ENCODE assay signal across 8 mouse cellular contexts in the genomic region with DNA sequence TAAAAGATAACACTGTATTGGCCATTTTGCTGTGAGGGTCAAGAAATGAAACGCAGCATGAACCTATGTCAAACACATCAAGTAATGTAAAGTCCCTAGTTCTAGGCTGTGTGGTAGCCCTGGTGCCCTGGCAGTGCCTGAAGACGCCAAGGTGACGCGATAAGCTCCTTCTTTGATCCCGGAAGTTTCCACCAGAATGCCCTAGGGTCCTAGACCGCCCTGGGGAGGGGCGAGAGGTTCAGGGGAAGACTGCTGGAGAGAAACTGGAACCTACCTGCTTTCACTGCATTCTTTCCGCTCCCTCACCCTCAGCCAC.
DNase-seq lines count a peak whose midpoint lies in the region; ATAC-seq and TF ChIP-seq lines count a peak whose summit lies in the region.

No protein-coding gene starts in this region.

- TF ChIP-seq CTCF in left cerebral cortex, adult 2 months (IDR thresholded peaks at IDR 0.05) = no peak

- intact Hi-C loops in left cerebral cortex, adult 2 months (cut with DNase I) = loop anchor here (1.0 to 2.0 kb wide), 2 partner anchors 40 to 128 kb away; no protein-coding TSS in a partner anchor
- intact Hi-C loops in left cerebral cortex, postnatal 25 days (cut with DNase I) = loop anchor here (1.0 kb wide), 1 partner anchor 128 kb away; no protein-coding TSS in a partner anchor

- 4% methylated on average over 8 of the region's 8 CpGs for WGBS in embryonic facial prominence, embryonic 12.5 days
- 4% methylated on average over 8 of the region's 8 CpGs for WGBS in hindbrain, embryonic 15.5 days
- WGBS in midbrain, embryonic 15.5 days = 4% methylated on average over 8 of the region's 8 CpGs

- H3K36me3 ChIP-seq in embryonic facial prominence, embryonic 12.5 days = no peaks in the 10 kb centered on the region
- H3K36me3 ChIP-seq in hindbrain, embryonic 15.5 days = no peaks in the 10 kb centered on the region
- H3K36me3 ChIP-seq in midbrain, embryonic 15.5 days (replicated peaks) = no peaks in the 10 kb centered on the region

- no peaks in the 10 kb centered on the region for H3K9me3 ChIP-seq in embryonic facial prominence, embryonic 12.5 days
- H3K9me3 ChIP-seq in hindbrain, embryonic 15.5 days = no peaks in the 10 kb centered on the region
- H3K9me3 ChIP-seq in midbrain, embryonic 15.5 days = no peaks in the 10 kb centered on the region

- ATAC-seq in embryonic facial prominence, embryonic 12.5 days (ENCODE audit: insufficient number of reproducible peaks, insufficient read depth, low FRiP score, low TSS enrichment) = no peak
- peak; percentile 25 for ATAC-seq in hindbrain, embryonic 15.5 days (ENCODE audit: low FRiP score, low read depth)
- peak; percentile 31 for ATAC-seq in midbrain, embryonic 15.5 days (replicated peaks)
- ATAC-seq in activated CD4-positive, CD25-positive, alpha-beta regulatory T cell, adult 4 months = no peak

- no peak for DNase-seq in left cerebral cortex, adult 2 months (ENCODE audit: extremely low spot score in 1 of 2, low spot score in 2 of 2)
- no peak for DNase-seq in left cerebral cortex, postnatal 25 days (ENCODE audit: low spot score in 2 of 2)
- no peak for DNase-seq in yolk sac, embryonic 10.5 days (ENCODE audit: low spot score)
- DNase-seq in ovary, adult 18-20 months (ENCODE audit: low spot score) = no peak

- peak overlapping the region; percentile 51 for H3K9ac ChIP-seq in embryonic facial prominence, embryonic 12.5 days
- H3K9ac ChIP-seq in hindbrain, embryonic 15.5 days = peak overlapping the region; percentile 44
- H3K9ac ChIP-seq in midbrain, embryonic 15.5 days = peak overlapping the region; percentile 63

- no peaks in the 10 kb centered on the region for H3K27me3 ChIP-seq in embryonic facial prominence, embryonic 12.5 days
- H3K27me3 ChIP-seq in hindbrain, embryonic 15.5 days = 0 out of 2 replicates have a peak, but pooled peaks cover 4% of the 10 kb centered on the region
- H3K27me3 ChIP-seq in midbrain, embryonic 15.5 days (replicated peaks) = peaks cover 9% of the 10 kb centered on the region; the same call in 1 of the 2 replicates

- peaks cover 9% of the 10 kb centered on the region; the same call in 1 of the 2 replicates for H3K4me1 ChIP-seq in embryonic facial prominence, embryonic 12.5 days
- H3K4me1 ChIP-seq in hindbrain, embryonic 15.5 days (replicated peaks) = peaks cover 15% of the 10 kb centered on the region
- H3K4me1 ChIP-seq in midbrain, embryonic 15.5 days = peaks cover 20% of the 10 kb centered on the region

- peak overlapping the region; percentile 68 for H3K4me3 ChIP-seq in left cerebral cortex, adult 2 months
- H3K4me3 ChIP-seq in embryonic facial prominence, embryonic 12.5 days = peak overlapping the region; percentile 53
- H3K4me3 ChIP-seq in hindbrain, embryonic 15.5 days = peak overlapping the region; percentile 50
- H3K4me3 ChIP-seq in midbrain, embryonic 15.5 days = peak overlapping the region; percentile 62

- no peak overlapping the region; the same call in 1 of the 2 replicates for H3K27ac ChIP-seq in left cerebral cortex, adult 2 months
- H3K27ac ChIP-seq in embryonic facial prominence, embryonic 12.5 days = 0 out of 2 replicates have a peak overlapping the region, but pooled peaks have one; percentile 81
- no peak overlapping the region for H3K27ac ChIP-seq in hindbrain, embryonic 15.5 days (replicated peaks)
- no peak overlapping the region for H3K27ac ChIP-seq in midbrain, embryonic 15.5 days

- peak overlapping the region; percentile 90 for H3K4me2 ChIP-seq in embryonic facial prominence, embryonic 12.5 days (replicated peaks)
- H3K4me2 ChIP-seq in hindbrain, embryonic 15.5 days = peak overlapping the region; percentile 94
- H3K4me2 ChIP-seq in midbrain, embryonic 15.5 days = peak overlapping the region; percentile 99

Comparison
In these comparisons a context has a peak if more than half of its experiments do, and no peak if none do; other contexts are left out.
1. ATAC-seq: peak in hindbrain, embryonic 15.5 days (single experiment) and midbrain, embryonic 15.5 days (single experiment); none in embryonic facial prominence, embryonic 12.5 days (single experiment) and activated CD4-positive, CD25-positive, alpha-beta regulatory T cell, adult 4 months (single experiment).
2. Peak in every context shown above with its lines, with median percentiles within 50 percentile points of each other: H3K4me3 ChIP-seq, H3K4me2 ChIP-seq and H3K9ac ChIP-seq.